Mouse (Mus musculus) erythroblast, embryonic 14.5 days (primary cell): ENCODE measurements at regions not wholly inside any gene's neighbourhood (a gene's known extent, or its start where the extent isn't known, plus 50 kb on each side); places are given as distances from the start of the nearest gene placed in this dataset.

Source experiments
- GATA1 ChIP-seq: IDR thresholded peaks from 2 replicates; pipeline ENCODE4 v1.6.1; 2012; ENCODE audit warnings: low read length, inconsistent platforms, mixed read lengths
- TAL1 ChIP-seq: IDR thresholded peaks from 3 replicates; pipeline ENCODE4 v1.6.1; 2012; ENCODE audit warnings: low read length, inconsistent platforms, mixed read lengths

GRCm38 (mm10) chr1:76927041-76927440 is 587.8 kb downstream of the Epha4 start:
- TF ChIP-seq GATA1 (no peak), TAL1 (no peak)
